Comparison of ENCODE assay signal across 8 mouse cellular contexts in the genomic region with DNA sequence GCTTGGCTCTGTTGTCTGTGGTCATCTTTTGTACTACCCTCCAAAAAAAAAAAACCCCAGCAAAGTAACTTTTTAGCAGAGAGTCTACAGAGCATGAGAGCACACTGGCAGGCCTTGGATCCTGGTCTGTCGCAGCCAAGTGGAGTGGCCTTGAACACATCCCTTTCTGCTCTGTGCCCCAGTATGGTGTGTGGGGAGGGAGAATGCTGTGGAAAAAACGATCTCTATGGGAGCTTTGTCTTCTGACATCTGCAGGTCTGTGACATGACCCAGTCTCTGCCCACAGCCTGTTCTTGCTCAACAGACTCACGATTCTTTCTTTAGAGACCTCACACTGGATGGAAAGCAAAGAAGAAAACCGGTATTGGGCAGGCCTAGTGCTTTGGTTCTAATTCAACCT. TPM values are rescaled to one million over a fixed set of nuclear protein-coding genes. Genes with fewer than 3 reads are reported as not detected.
DNase-seq lines count a peak whose midpoint lies in the region; ATAC-seq and TF ChIP-seq lines count a peak whose summit lies in the region.

No protein-coding gene starts in this region.

- peaks cover 14% of the 10 kb centered on the region for H3K4me1 ChIP-seq in lung, embryonic 14.5 days (ENCODE audit: insufficient read depth)
- peaks cover 42% of the 10 kb centered on the region for H3K4me1 ChIP-seq in embryonic facial prominence, embryonic 15.5 days
- peaks cover 39% of the 10 kb centered on the region for H3K4me1 ChIP-seq in intestine, embryonic 15.5 days (replicated peaks)
- H3K4me1 ChIP-seq in neural tube, embryonic 14.5 days (ENCODE audit: control insufficient read depth, insufficient read depth, low read length), result peaks cover 19% of the 10 kb centered on the region

- H3K4me3 ChIP-seq in lung, embryonic 14.5 days (ENCODE audit: low read depth, low read length), result peak overlapping the region; percentile 90
- peak overlapping the region; percentile 63 for H3K4me3 ChIP-seq in embryonic facial prominence, embryonic 15.5 days (replicated peaks)
- peak overlapping the region; percentile 64 for H3K4me3 ChIP-seq in intestine, embryonic 15.5 days (replicated peaks)
- H3K4me3 ChIP-seq in neural tube, embryonic 14.5 days (ENCODE audit: low read depth, low read length), result peak overlapping the region; percentile 66; the same call in 1 of the 2 replicates

- DNase-seq in lung, embryonic 14.5 days, result no peak
- no peak for DNase-seq in lung, postnatal 14 days
- DNase-seq in cerebellum, postnatal 10 days, result no peak
- DNase-seq in thymus, adult 18-20 months, result no peak

- no peaks in the 10 kb centered on the region for H3K27me3 ChIP-seq in lung, embryonic 14.5 days (ENCODE audit: insufficient read depth, low read length)
- H3K27me3 ChIP-seq in embryonic facial prominence, embryonic 15.5 days, result no peaks in the 10 kb centered on the region
- no peaks in the 10 kb centered on the region for H3K27me3 ChIP-seq in intestine, embryonic 15.5 days (replicated peaks)
- no peaks in the 10 kb centered on the region for H3K27me3 ChIP-seq in neural tube, embryonic 14.5 days (ENCODE audit: control insufficient read depth, insufficient read depth, low read length)

- no peaks in the 10 kb centered on the region for H3K9me3 ChIP-seq in lung, embryonic 14.5 days (ENCODE audit: low read depth, low read length)
- H3K9me3 ChIP-seq in embryonic facial prominence, embryonic 15.5 days (replicated peaks), result no peaks in the 10 kb centered on the region
- no peaks in the 10 kb centered on the region for H3K9me3 ChIP-seq in intestine, embryonic 15.5 days
- H3K9me3 ChIP-seq in neural tube, embryonic 14.5 days (ENCODE audit: control insufficient read depth, low read length), result no peaks in the 10 kb centered on the region

- peak overlapping the region; percentile 97 for H3K4me2 ChIP-seq in lung, embryonic 14.5 days
- H3K4me2 ChIP-seq in embryonic facial prominence, embryonic 15.5 days (replicated peaks), result peak overlapping the region; percentile 87
- H3K4me2 ChIP-seq in intestine, embryonic 15.5 days (replicated peaks), result peak overlapping the region; percentile 71
- H3K4me2 ChIP-seq in neural tube, embryonic 14.5 days (ENCODE audit: low read depth, low read length), result peak overlapping the region; percentile 59

- TF ChIP-seq CTCF in lung, embryonic 14.5 days (IDR thresholded peaks at IDR 0.05; ENCODE audit: low read depth), result no peak

- WGBS in lung, embryonic 14.5 days, result 59% methylated on average over 4 of the region's 4 CpGs
- 69% methylated on average over 4 of the region's 4 CpGs for WGBS in embryonic facial prominence, embryonic 15.5 days
- WGBS in intestine, embryonic 15.5 days, result 37% methylated on average over 4 of the region's 4 CpGs
- WGBS in neural tube, embryonic 14.5 days, result 71% methylated on average over 4 of the region's 4 CpGs

- ATAC-seq in lung, embryonic 14.5 days (ENCODE audit: insufficient read depth), result no peak
- no peak for ATAC-seq in embryonic facial prominence, embryonic 15.5 days (ENCODE audit: insufficient number of reproducible peaks, low FRiP score, low TSS enrichment, low read depth)
- ATAC-seq in intestine, embryonic 15.5 days, result no peak
- no peak for ATAC-seq in neural tube, embryonic 14.5 days (ENCODE audit: low read depth)
- ATAC-seq in megakaryocyte-erythroid progenitor cell, adult 5-6 weeks (replicated peaks; ENCODE audit: low FRiP score, low TSS enrichment, poor library complexity, severe bottlenecking), result no peak

- peak overlapping the region; percentile 98 for H3K27ac ChIP-seq in lung, embryonic 14.5 days (ENCODE audit: low read depth)
- peak overlapping the region; percentile 88 for H3K27ac ChIP-seq in embryonic facial prominence, embryonic 15.5 days (replicated peaks)
- peak overlapping the region; percentile 98 for H3K27ac ChIP-seq in intestine, embryonic 15.5 days
- peak overlapping the region; percentile 85 for H3K27ac ChIP-seq in neural tube, embryonic 14.5 days (ENCODE audit: low read depth, low read length)

- H3K36me3 ChIP-seq in lung, embryonic 14.5 days (ENCODE audit: insufficient read depth), result peaks cover 49% of the 10 kb centered on the region
- peaks cover 30% of the 10 kb centered on the region for H3K36me3 ChIP-seq in embryonic facial prominence, embryonic 15.5 days
- H3K36me3 ChIP-seq in intestine, embryonic 15.5 days, result peaks cover 33% of the 10 kb centered on the region
- peaks cover 11% of the 10 kb centered on the region for H3K36me3 ChIP-seq in neural tube, embryonic 14.5 days (ENCODE audit: control insufficient read depth, insufficient read depth, low read length)

- H3K9ac ChIP-seq in lung, embryonic 14.5 days, result peak overlapping the region; percentile 88
- H3K9ac ChIP-seq in embryonic facial prominence, embryonic 15.5 days, result no peak overlapping the region
- H3K9ac ChIP-seq in intestine, embryonic 15.5 days, result peak overlapping the region; percentile 70; the same call in 1 of the 2 replicates
- H3K9ac ChIP-seq in neural tube, embryonic 14.5 days (replicated peaks; ENCODE audit: low read depth, low read length), result peak overlapping the region; percentile 5; the same call in 1 of the 2 replicates

RNA-seq across cellular contexts. Expression of a gene that starts 1.6 kb away (rescaled TPM):
- 111 and 117 TPM in 2 replicates for polyA plus RNA-seq in lung, embryonic 14.5 days (2014; fragmentation: Nextera tagmentation; extraction: Ambion mirVana)
- 74.0 and 78.5 TPM in 2 replicates for polyA plus RNA-seq in embryonic facial prominence, embryonic 15.5 days (2015; fragmentation: Nextera tagmentation; extraction: Ambion mirVana)
- 109 and 112 TPM in 2 replicates for polyA plus RNA-seq in intestine, embryonic 15.5 days (2015; fragmentation: Nextera tagmentation; extraction: Ambion mirVana)
- 85.0 and 85.9 TPM in 2 replicates for polyA plus RNA-seq in neural tube, embryonic 14.5 days (2014; fragmentation: Nextera tagmentation; extraction: Ambion mirVana)
- total RNA-seq in megakaryocyte-erythroid progenitor cell, adult 5-6 weeks (2014; fragmentation: Nextera tagmentation), result 41.0 and 45.1 TPM in 2 replicates
- total RNA-seq in megakaryocyte-erythroid progenitor cell, adult 5-6 weeks (2017), result 17.5 and 20.1 TPM in 2 replicates

RNA-seq across cellular contexts. Expression of a gene that starts 5.2 kb away (rescaled TPM):
- 3.3 and 3.4 TPM in 2 replicates for polyA plus RNA-seq in lung, embryonic 14.5 days (2014; fragmentation: Nextera tagmentation; extraction: Ambion mirVana)
- 11.1 and 12.4 TPM in 2 replicates for polyA plus RNA-seq in embryonic facial prominence, embryonic 15.5 days (2015; fragmentation: Nextera tagmentation; extraction: Ambion mirVana)
- 1.4 and 1.6 TPM in 2 replicates for polyA plus RNA-seq in intestine, embryonic 15.5 days (2015; fragmentation: Nextera tagmentation; extraction: Ambion mirVana)
- polyA plus RNA-seq in neural tube, embryonic 14.5 days (2014; fragmentation: Nextera tagmentation; extraction: Ambion mirVana), result 1.8 and 2.4 TPM in 2 replicates
- total RNA-seq in megakaryocyte-erythroid progenitor cell, adult 5-6 weeks (2014; fragmentation: Nextera tagmentation), result 0.26 and 2.5 TPM in 2 replicates
- total RNA-seq in megakaryocyte-erythroid progenitor cell, adult 5-6 weeks (2017), result 0.09 TPM in 1 of 2 replicates, not detected in the other

RNA-seq across cellular contexts. Expression of a gene that starts 15.8 kb away (rescaled TPM):
- 87.8 and 91.2 TPM in 2 replicates for polyA plus RNA-seq in lung, embryonic 14.5 days (2014; fragmentation: Nextera tagmentation; extraction: Ambion mirVana)
- polyA plus RNA-seq in embryonic facial prominence, embryonic 15.5 days (2015; fragmentation: Nextera tagmentation; extraction: Ambion mirVana), result 145 and 148 TPM in 2 replicates
- polyA plus RNA-seq in intestine, embryonic 15.5 days (2015; fragmentation: Nextera tagmentation; extraction: Ambion mirVana), result 66.9 and 71.2 TPM in 2 replicates
- 219 and 246 TPM in 2 replicates for polyA plus RNA-seq in neural tube, embryonic 14.5 days (2014; fragmentation: Nextera tagmentation; extraction: Ambion mirVana)
- total RNA-seq in megakaryocyte-erythroid progenitor cell, adult 5-6 weeks (2014; fragmentation: Nextera tagmentation), result 26.6 and 40.6 TPM in 2 replicates
- 20.2 and 22.6 TPM in 2 replicates for total RNA-seq in megakaryocyte-erythroid progenitor cell, adult 5-6 weeks (2017)

RNA-seq across cellular contexts. Expression of a gene that starts 20.3 kb away (rescaled TPM):
- 0.28 TPM in 1 of 2 replicates, not detected in the other for polyA plus RNA-seq in lung, embryonic 14.5 days (2014; fragmentation: Nextera tagmentation; extraction: Ambion mirVana)
- polyA plus RNA-seq in embryonic facial prominence, embryonic 15.5 days (2015; fragmentation: Nextera tagmentation; extraction: Ambion mirVana), result 0.71 and 0.81 TPM in 2 replicates
- polyA plus RNA-seq in intestine, embryonic 15.5 days (2015; fragmentation: Nextera tagmentation; extraction: Ambion mirVana), result 0.34 and 0.43 TPM in 2 replicates
- 0.27 and 0.55 TPM in 2 replicates for polyA plus RNA-seq in neural tube, embryonic 14.5 days (2014; fragmentation: Nextera tagmentation; extraction: Ambion mirVana)
- total RNA-seq in megakaryocyte-erythroid progenitor cell, adult 5-6 weeks (2014; fragmentation: Nextera tagmentation), result 0.69 and 3.1 TPM in 2 replicates
- not detected in 2 replicates for total RNA-seq in megakaryocyte-erythroid progenitor cell, adult 5-6 weeks (2017)

RNA-seq across cellular contexts. Expression of a gene that starts 31.3 kb away (rescaled TPM):
- polyA plus RNA-seq in lung, embryonic 14.5 days (2014; fragmentation: Nextera tagmentation; extraction: Ambion mirVana), result 278 and 300 TPM in 2 replicates
- polyA plus RNA-seq in embryonic facial prominence, embryonic 15.5 days (2015; fragmentation: Nextera tagmentation; extraction: Ambion mirVana), result 232 and 234 TPM in 2 replicates
- 248 and 256 TPM in 2 replicates for polyA plus RNA-seq in intestine, embryonic 15.5 days (2015; fragmentation: Nextera tagmentation; extraction: Ambion mirVana)
- 154 and 168 TPM in 2 replicates for polyA plus RNA-seq in neural tube, embryonic 14.5 days (2014; fragmentation: Nextera tagmentation; extraction: Ambion mirVana)
- total RNA-seq in megakaryocyte-erythroid progenitor cell, adult 5-6 weeks (2014; fragmentation: Nextera tagmentation), result 176 and 189 TPM in 2 replicates
- total RNA-seq in megakaryocyte-erythroid progenitor cell, adult 5-6 weeks (2017), result 104 and 127 TPM in 2 replicates
